Mouse (Mus musculus) heart, embryonic 15.5 days (tissue): ENCODE results near the gene Hdhd5. TPM values are rescaled to one million over a fixed set of nuclear protein-coding genes. Genes with fewer than 3 reads are reported as not detected.

Source experiments
- ATAC-seq: fragments of 200-750 bp; cut with Nextera tagmentation; replicated peaks from 2 replicates; pipeline ENCODE4 v1.8.0; 2017; ENCODE audit warnings: low read depth, moderate TSS enrichment; ENCODE audit not compliant: insufficient number of reproducible peaks, insufficient read depth, low FRiP score
- H3K27ac ChIP-seq: fragments of 300-500 bp; sonication (generic); 2 replicates; pipeline ENCODE4 v1.5.1; 2015; ENCODE audit warnings: mild to moderate bottlenecking, inconsistent platforms
- H3K27me3 ChIP-seq: fragments of 300-500 bp; sonication (generic); 2 replicates; pipeline ENCODE4 v1.6.1; 2015; ENCODE audit warnings: inconsistent platforms
- H3K36me3 ChIP-seq: fragments of 300-500 bp; sonication (generic); 2 replicates; pipeline ENCODE4 v1.6.1; 2015; ENCODE audit warnings: mild to moderate bottlenecking, inconsistent platforms
- H3K4me1 ChIP-seq: fragments of 300-500 bp; sonication (generic); replicated peaks from 2 replicates; pipeline ENCODE4 v1.6.1; 2015; ENCODE audit warnings: inconsistent platforms
- H3K4me2 ChIP-seq: fragments of 300-500 bp; sonication (generic); 2 replicates; pipeline ENCODE4 v1.6.1; 2015; ENCODE audit warnings: inconsistent platforms, mild to moderate bottlenecking, moderate library complexity
- H3K4me3 ChIP-seq: fragments of 300-500 bp; sonication (generic); 2 replicates; pipeline ENCODE4 v1.5.1; 2015; ENCODE audit warnings: mild to moderate bottlenecking, inconsistent platforms
- H3K9ac ChIP-seq: fragments of 300-500 bp; sonication (generic); 2 replicates; pipeline ENCODE4 v1.6.1; 2015; ENCODE audit warnings: mild to moderate bottlenecking, inconsistent platforms
- H3K9me3 ChIP-seq: fragments of 300-500 bp; sonication (generic); replicated peaks from 2 replicates; pipeline ENCODE4 v1.6.1; 2016; ENCODE audit warnings: inconsistent platforms
- WGBS: fragments of 180-500 bp; shearing (Covaris S2); methylation state at CpG from one replicate; pipeline ENCODE4 v1.1.7; 2015; ENCODE audit warnings: mixed read lengths; 5-methylcytosine and 5-hydroxymethylcytosine counted together
- polyA plus RNA-seq: library from polyadenylated mRNA; unstranded; fragments of >200 nt; fragmentation: Nextera tagmentation; extraction: Ambion mirVana; gene quantifications from 2 replicates; pipeline ENCODE4 v1.2.1, GENCODE M21; 2015

Gene Hdhd5
- polyA plus RNA-seq, 1 experiment from 2014 or later, result 12.4 TPM

GRCm38 (mm10) chr6:120555152-120555551 is 24.0 kb upstream of the Hdhd5 start:
- Histone ChIP-seq H3K9me3 (no peaks in the 10 kb centered on the region), H3K9ac (no peak overlapping the region), H3K27ac (no peak overlapping the region), H3K4me3 (no peak overlapping the region), H3K4me1 (peaks cover 6% of the 10 kb centered on the region), H3K4me2 (no peak overlapping the region), H3K27me3 (no peaks in the 10 kb centered on the region), H3K36me3 (no peaks in the 10 kb centered on the region)
- no peak for ATAC-seq
- WGBS, result 56% methylated on average over 1 of the region's 1 CpGs

DNA sequence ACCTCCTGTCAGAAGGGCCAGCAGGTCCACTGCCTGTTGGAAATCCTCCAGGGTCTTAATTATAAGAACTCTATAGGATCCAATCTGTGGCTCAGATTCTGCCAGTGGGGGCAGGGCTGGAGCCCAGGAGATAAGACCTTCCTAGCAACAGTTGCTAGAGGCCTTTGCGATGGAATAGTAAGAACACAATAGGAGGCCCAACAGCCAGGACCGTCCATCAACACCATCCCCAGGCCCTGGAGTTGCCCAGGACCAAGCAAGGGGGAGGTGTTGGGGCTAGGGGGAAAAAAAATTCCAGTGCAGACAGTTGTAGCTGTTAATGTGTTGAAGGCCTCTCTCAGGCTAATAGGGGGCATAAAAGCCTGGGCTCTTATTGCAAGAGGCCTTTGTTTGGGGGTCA is 19.1 kb upstream of the Hdhd5 start:
- Histone ChIP-seq H3K9me3 (no peaks in the 10 kb centered on the region), H3K27me3 (no peaks in the 10 kb centered on the region), H3K36me3 (no peaks in the 10 kb centered on the region), H3K4me1 (peaks cover 7% of the 10 kb centered on the region), H3K4me3 (no peak overlapping the region), H3K27ac (no peak overlapping the region), H3K4me2 (no peak overlapping the region), H3K9ac (no peak overlapping the region)
- no peak for ATAC-seq
- 20% methylated on average over 2 of the region's 2 CpGs for WGBS

- Histone ChIP-seq H3K4me3 (no peak overlapping the region), H3K4me1 (peaks cover 7% of the 10 kb centered on the region), H3K27ac (no peak overlapping the region), H3K9ac (no peak overlapping the region), H3K36me3 (no peaks in the 10 kb centered on the region), H3K4me2 (no peak overlapping the region), H3K27me3 (no peaks in the 10 kb centered on the region), H3K9me3 (no peaks in the 10 kb centered on the region)
- WGBS, result 87% methylated on average over 3 of the region's 3 CpGs
- no peak for ATAC-seq
These were observed 17.5 kb upstream of the Hdhd5 start for GRCm38 (mm10) chr6:120548581-120548980.

GRCm38 (mm10) chr6:120546973-120547372 is 15.9 kb upstream of the Hdhd5 start:
- H3K9ac ChIP-seq, result no peak overlapping the region
- peaks cover 7% of the 10 kb centered on the region for H3K4me1 ChIP-seq
- H3K27ac ChIP-seq, result no peak overlapping the region
- no peaks in the 10 kb centered on the region for H3K36me3 ChIP-seq
- no peak overlapping the region for H3K4me2 ChIP-seq
- no peak overlapping the region for H3K4me3 ChIP-seq
- H3K9me3 ChIP-seq, result no peaks in the 10 kb centered on the region
- H3K27me3 ChIP-seq, result no peaks in the 10 kb centered on the region
- 66% methylated on average over 4 of the region's 4 CpGs for WGBS
- ATAC-seq, result 0 out of 2 replicates have a peak, but pooled peaks have one; percentile 31

DNA sequence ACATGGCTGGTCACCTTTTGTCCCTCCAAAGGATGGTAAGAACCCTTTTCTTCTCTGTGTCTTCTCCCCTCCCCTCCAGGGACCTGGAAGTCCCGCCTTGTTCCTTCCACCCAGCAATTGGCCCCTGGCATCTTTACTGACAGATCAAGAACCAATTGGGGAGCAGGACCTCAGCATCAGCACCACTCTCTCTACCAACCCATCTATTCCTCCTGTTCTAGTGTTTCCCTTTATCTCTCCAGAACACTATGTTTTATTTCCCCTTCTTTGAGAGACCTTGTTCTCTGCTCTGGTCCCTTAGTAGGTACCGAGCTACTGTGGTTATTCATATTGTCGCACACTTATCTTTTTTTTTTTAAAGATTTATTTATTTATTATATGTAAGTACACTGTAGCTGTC is 15.2 kb upstream of the Hdhd5 start:
- peaks cover 7% of the 10 kb centered on the region for H3K4me1 ChIP-seq
- no peak for ATAC-seq
- no peak overlapping the region for H3K27ac ChIP-seq
- H3K9me3 ChIP-seq, result no peaks in the 10 kb centered on the region
- H3K36me3 ChIP-seq, result no peaks in the 10 kb centered on the region
- WGBS, result 79% methylated on average over 3 of the region's 3 CpGs
- H3K4me2 ChIP-seq, result no peak overlapping the region
- no peak overlapping the region for H3K4me3 ChIP-seq
- H3K9ac ChIP-seq, result no peak overlapping the region
- no peaks in the 10 kb centered on the region for H3K27me3 ChIP-seq

- no peak overlapping the region for H3K9ac ChIP-seq
- WGBS, result 12% methylated on average over 1 of the region's 1 CpGs
These were observed 10.9 kb upstream of the Hdhd5 start for GRCm38 (mm10) chr6:120542061-120542460.

GRCm38 (mm10) chr6:120541386-120541785 is 10.3 kb upstream of the Hdhd5 start:
- ATAC-seq, result no peak
- Histone ChIP-seq H3K4me1 (peaks cover 12% of the 10 kb centered on the region), H3K9me3 (no peaks in the 10 kb centered on the region), H3K27me3 (no peaks in the 10 kb centered on the region), H3K36me3 (no peaks in the 10 kb centered on the region), H3K27ac (no peak overlapping the region), H3K4me2 (no peak overlapping the region), H3K9ac (no peak overlapping the region), H3K4me3 (no peak overlapping the region)
- 40% methylated on average over 2 of the region's 2 CpGs for WGBS

More at GRCm38 (mm10) chr6:120542061-120542460, 10.9 kb upstream of the Hdhd5 start:
- Histone ChIP-seq H3K27ac (no peak overlapping the region), H3K9me3 (no peaks in the 10 kb centered on the region), H3K4me2 (no peak overlapping the region), H3K4me3 (no peak overlapping the region), H3K36me3 (no peaks in the 10 kb centered on the region), H3K4me1 (peaks cover 12% of the 10 kb centered on the region), H3K27me3 (no peaks in the 10 kb centered on the region)
- ATAC-seq, result no peak

DNA sequence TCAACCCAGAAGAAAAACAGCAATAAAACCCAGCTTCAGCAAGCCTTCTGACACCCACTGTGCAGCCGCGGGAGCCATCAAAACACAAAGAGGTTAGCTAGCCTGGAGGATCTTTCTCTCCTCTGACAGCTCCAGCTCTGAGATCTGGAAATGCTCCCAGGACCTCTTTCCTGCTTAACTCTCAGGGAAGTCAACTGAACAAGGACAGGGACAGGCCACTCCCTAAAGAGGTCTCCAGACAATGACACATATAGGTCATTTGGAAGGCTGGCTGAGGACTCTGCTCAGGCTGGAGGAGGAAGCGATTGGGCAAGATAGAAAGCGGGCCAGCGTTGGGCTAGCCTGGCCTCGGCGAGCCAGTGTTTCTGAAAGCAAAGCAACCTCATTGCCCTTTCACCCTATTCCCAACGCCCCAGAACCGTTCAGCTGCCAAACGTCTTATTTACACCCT is 8.7 kb upstream of the Hdhd5 start:
- H3K4me2 ChIP-seq, result peak overlapping the region; percentile 73
- H3K9ac ChIP-seq, result no peak overlapping the region
- H3K36me3 ChIP-seq, result no peaks in the 10 kb centered on the region
- peak; percentile 36 for ATAC-seq
- no peaks in the 10 kb centered on the region for H3K27me3 ChIP-seq
- peak overlapping the region; percentile 59 for H3K27ac ChIP-seq
- H3K4me1 ChIP-seq, result peaks cover 12% of the 10 kb centered on the region
- H3K9me3 ChIP-seq, result no peaks in the 10 kb centered on the region
- 32% methylated on average over 10 of the region's 10 CpGs for WGBS
- H3K4me3 ChIP-seq, result no peak overlapping the region

GRCm38 (mm10) chr6:120539132-120539759 is 8.1 kb upstream of the Hdhd5 start:
- Histone ChIP-seq H3K4me1 (peaks cover 12% of the 10 kb centered on the region), H3K27ac (peak overlapping the region; percentile 59), H3K27me3 (no peaks in the 10 kb centered on the region), H3K9me3 (no peaks in the 10 kb centered on the region), H3K4me2 (peak overlapping the region; percentile 73), H3K9ac (peak overlapping the region; percentile 37; the same call in 1 of the 2 replicates), H3K36me3 (no peaks in the 10 kb centered on the region), H3K4me3 (peak overlapping the region; percentile 36)
- ATAC-seq, result peak; percentile 85
- 5% methylated on average over 16 of the region's 16 CpGs for WGBS

GRCm38 (mm10) chr6:120536337-120536736 is 5.2 kb upstream of the Hdhd5 start:
- H3K4me3 ChIP-seq, result no peak overlapping the region
- peaks cover 18% of the 10 kb centered on the region for H3K4me1 ChIP-seq
- no peak for ATAC-seq
- H3K36me3 ChIP-seq, result no peaks in the 10 kb centered on the region
- H3K27me3 ChIP-seq, result no peaks in the 10 kb centered on the region
- no peak overlapping the region for H3K9ac ChIP-seq
- H3K9me3 ChIP-seq, result no peaks in the 10 kb centered on the region
- WGBS, result 79% methylated on average over 2 of the region's 2 CpGs
- H3K27ac ChIP-seq, result no peak overlapping the region
- H3K4me2 ChIP-seq, result no peak overlapping the region

DNA sequence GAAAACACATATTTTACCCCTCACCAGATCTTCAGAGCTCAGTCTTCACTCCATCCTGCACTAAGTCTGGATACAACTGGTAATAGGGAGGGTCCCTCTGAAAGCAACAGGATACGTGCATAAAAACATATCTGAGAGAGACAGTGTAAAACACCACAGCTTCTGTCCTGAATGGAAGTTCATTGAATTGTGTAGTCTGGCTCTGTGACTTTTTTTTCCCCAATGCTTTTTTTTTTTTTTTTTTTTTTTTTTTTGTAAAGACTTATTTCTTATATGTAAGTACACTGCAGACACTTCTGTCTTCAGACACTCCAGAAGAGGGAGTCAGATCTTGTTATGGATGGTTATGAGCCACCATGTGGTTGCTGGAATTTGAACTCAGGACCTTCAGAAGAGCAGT is 1.5 kb upstream of the Hdhd5 start:
- H3K4me2 ChIP-seq, result no peak overlapping the region
- H3K4me3 ChIP-seq, result no peak overlapping the region
- no peak for ATAC-seq
- H3K36me3 ChIP-seq, result no peaks in the 10 kb centered on the region
- no peak overlapping the region for H3K27ac ChIP-seq
- no peak overlapping the region for H3K9ac ChIP-seq
- 90% methylated on average over 1 of the region's 1 CpGs for WGBS
- H3K4me1 ChIP-seq, result peaks cover 23% of the 10 kb centered on the region
- no peaks in the 10 kb centered on the region for H3K27me3 ChIP-seq
- no peaks in the 10 kb centered on the region for H3K9me3 ChIP-seq

- H3K27ac ChIP-seq, result no peak overlapping the region
- H3K36me3 ChIP-seq, result no peaks in the 10 kb centered on the region
- H3K9ac ChIP-seq, result no peak overlapping the region
- no peaks in the 10 kb centered on the region for H3K9me3 ChIP-seq
- no peak for ATAC-seq
- H3K4me1 ChIP-seq, result peaks cover 23% of the 10 kb centered on the region
- 77% methylated on average over 4 of the region's 4 CpGs for WGBS
- no peak overlapping the region for H3K4me2 ChIP-seq
- H3K27me3 ChIP-seq, result no peaks in the 10 kb centered on the region
- H3K4me3 ChIP-seq, result no peak overlapping the region
These were observed 2.0 kb downstream of the Hdhd5 start for GRCm38 (mm10) chr6:120529123-120529522.
